Mouse (Mus musculus) megakaryocyte, embryonic 14.5 days (primary cell): ENCODE data around the gene Pirt.

Experiments
- FLI1 ChIP-seq: IDR thresholded peaks from 2 replicates; pipeline ENCODE4 v1.6.1; 2012; ENCODE audit warnings: low read length, inconsistent platforms, mixed read lengths
- GATA1 ChIP-seq: IDR thresholded peaks from 3 replicates; pipeline ENCODE4 v1.6.1; 2012; ENCODE audit warnings: mixed read lengths, low read length, inconsistent platforms, borderline replicate concordance

DNA sequence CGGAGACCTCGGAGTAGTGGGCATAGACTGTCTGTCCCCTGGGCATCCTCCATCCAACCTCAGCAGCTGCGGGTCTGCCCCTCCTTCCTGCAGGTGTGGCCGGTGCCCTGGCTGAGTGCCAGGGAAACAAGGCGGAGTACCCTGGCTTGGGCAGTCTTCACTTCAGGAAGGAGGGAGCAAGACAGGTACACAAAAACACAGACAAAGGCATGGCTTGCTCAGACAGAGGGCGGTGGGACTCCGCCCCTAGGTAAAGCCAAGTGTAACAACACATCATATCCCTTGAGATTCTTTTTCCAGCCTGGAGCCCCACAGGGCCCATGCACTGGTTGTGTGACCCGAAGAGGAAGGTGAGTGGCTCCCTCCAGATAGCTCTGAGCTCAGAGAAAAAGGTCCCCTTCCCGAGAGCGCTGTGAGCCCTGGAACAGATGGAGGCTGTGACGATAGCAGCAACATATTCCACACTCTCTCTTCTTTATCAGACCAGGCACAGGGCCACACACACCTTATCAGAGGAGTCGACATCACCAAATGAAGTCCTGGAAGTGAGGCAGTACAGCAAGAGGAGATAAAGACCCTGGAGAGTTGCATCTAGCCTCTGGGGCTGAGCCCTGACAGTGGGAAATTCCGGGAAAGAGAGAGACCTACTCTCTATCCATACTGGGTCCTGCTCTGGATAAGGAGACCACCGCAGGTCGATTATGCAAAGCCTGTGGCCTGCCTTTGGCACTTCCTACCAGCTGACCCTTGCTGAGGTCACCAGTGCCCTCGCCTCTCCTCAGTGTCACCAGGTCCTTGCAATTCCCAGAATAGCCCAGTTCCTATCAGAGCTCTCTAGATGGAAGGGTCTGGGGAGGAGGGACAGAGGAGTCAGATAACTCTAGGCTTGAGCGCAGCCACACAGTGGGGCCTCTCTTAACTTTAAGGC lies 1.0 kb downstream of the Pirt start:
- no peak for TF ChIP-seq FLI1
- TF ChIP-seq GATA1: no peak
